Mouse (Mus musculus) hindlimb bud, embryonic 11.5 days (tissue): ENCODE results near the gene Fbxo36.

Experiments
- DNase-seq: peaks from one replicate; pipeline ENCODE4 v3.0.0-alpha.2; 2012; ENCODE audit warnings: low read depth, low spot score; ENCODE audit errors: extremely low spot score

The Fbxo36 gene

DNA sequence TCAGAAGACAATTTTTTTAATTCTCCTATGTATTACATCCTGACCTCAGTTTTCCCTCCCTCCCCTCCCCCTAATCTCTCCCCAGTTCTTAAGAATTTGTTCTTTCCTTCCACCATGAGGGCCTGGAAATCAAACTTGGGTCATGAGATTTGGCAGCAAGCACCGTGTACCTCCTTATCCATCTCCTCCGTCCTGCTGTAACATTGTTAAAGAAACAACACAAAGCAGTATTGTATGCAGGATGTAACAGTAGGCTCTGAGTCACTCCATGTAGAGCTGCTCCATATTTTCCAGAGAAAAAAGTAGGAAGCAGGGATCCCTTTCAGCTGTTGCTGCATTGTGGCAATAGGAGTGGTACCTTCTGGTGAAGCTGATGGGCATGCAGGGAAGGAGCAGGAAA, 16.1 kb downstream of the Fbxo36 start:
- DNase-seq: no peak

DNA sequence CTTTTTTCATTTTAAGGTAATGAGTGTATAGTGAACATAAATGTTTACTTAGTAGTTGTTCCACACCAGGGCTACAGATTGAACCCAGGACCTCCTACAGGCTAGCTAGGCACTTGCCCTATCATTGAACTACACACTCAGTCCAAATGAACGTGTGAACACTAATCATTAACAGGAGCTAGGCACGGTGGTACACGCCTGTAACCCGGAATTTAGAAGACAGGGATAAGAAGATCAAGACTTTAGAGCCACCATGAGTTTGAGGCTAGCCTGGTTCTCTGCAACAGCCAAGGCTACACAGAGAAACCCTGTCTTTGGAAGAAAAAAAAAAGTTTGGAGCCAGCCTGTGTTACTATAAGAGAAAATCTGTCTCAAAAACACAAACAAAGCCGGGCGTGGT, 20.0 kb downstream of the Fbxo36 start:
- DNase-seq: no peak

DNA sequence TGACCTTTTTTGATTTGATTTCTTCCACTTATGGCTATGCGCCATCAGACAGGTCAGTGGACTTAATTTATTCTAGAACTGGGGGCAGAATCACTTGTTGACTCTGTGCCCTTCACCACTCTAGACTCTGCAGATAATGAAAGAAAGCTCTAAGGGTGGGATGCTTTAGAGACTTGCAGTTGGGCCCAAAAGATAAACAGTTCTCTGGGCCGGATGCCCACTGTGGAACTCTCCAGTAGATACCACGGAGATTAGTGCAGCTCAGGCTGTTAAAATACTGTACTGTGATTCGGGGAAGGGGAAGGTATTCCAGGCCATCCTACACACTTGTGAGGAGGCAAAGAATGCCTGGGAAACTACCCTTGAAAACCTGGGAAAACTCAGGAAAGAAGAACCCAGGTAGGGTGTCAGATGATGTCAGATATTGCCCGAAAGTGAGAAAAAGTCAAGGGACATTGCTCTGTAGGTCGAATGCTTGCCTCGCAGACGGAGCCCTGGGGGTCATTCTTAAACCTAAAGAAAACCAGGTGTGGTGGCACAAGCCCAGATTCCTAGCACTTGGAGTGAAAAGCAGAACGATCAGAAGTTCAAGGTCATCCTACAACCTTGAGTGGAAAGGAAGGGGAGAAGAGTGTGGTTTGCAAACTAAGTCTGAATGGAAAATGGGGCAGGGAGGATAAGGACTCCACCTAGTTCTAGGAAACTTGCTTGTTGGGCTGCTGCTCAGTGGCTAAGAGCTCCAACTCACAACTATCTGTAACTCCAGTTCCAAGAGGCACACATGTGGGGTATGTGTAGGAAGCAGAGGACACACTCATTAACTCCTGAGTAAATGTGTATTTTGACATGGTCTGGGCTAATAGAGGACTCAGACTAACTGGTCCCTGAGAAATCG, 21.0 kb downstream of the Fbxo36 start:
- no peak for DNase-seq

DNA sequence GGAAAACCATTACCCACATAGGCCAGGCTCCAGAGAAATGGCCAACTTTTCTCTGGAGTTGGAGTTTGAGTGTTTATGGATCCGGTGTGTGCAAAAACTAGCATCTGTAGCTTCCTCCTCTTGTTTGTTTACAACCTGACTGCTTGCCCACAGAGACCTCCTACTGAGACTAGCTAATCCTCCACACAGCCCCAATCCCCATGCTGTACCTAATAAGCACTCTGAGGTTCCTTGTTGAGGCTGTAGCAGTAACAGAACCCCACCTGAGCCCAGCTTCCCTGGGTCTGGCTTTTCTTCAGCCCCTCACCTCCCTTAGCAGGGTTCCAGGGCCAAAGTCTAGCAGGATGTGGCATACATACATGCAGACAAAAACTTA, 21.6 kb downstream of the Fbxo36 start:
- no peak for DNase-seq

DNA sequence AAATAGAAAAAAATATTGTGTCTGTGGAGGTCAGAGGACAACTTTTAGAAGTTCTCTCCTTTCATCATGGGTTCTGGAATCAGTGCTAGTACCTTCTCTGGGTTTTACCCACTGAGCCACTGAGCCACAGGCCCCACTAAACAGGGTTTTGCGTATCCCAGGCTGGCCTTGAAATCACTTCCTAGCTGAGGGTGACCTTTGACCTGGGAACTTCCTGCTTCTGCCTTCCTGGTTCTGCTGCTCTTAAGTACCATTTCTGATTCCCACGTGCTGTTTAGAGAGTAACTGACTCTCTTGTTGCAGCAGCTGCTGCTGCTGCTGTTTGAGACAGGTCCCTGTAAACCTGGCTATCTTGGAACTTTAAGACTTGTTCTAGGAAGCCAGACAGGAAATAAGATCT, 25.0 kb downstream of the Fbxo36 start:
- no peak for DNase-seq

DNA sequence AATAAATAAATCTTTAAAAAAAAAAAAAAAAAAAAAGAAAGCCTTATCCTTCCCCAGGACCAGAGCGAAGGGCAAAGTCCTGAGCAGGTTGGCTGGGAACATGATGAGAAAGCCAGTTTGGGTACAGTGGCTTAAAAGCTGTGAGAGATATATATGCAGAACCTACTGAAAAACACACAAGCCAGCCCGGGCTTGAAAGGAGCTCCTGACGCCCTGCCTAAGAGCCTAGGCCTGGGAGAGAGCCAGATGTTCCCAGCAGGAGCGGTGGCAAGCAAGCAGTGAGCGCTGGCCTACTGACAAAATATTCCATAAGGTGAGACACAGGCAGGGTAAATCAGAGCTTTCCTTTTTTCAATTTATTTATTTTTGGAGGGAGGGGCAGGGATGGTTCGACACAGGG, 26.6 kb downstream of the Fbxo36 start:
- no peak for DNase-seq

DNA sequence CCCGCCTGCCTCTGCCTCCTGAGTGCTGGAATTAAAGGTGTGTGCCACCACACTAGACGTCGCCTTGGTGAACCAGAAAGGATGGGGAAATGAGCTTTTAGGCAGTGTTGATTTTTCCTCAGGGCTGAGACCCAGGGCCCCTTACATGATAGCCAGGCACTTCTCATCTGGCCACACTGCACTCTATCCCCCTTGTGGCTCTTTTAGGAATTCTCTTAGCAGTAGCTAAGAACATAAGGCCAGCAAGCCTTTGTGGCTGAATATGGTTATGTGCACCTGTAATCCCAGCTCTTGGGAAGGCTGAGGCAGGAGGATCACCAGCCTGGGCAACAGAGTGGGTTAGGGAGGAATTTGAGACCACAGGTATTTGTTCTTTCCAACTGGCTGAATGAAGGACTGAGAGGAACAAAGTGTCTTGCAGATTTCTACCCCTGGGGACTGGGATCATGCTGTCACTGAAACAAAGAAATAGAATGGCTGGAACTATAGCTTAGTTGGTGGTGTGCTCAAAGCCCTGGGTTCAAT, 27.1 kb downstream of the Fbxo36 start:
- no peak for DNase-seq

DNA sequence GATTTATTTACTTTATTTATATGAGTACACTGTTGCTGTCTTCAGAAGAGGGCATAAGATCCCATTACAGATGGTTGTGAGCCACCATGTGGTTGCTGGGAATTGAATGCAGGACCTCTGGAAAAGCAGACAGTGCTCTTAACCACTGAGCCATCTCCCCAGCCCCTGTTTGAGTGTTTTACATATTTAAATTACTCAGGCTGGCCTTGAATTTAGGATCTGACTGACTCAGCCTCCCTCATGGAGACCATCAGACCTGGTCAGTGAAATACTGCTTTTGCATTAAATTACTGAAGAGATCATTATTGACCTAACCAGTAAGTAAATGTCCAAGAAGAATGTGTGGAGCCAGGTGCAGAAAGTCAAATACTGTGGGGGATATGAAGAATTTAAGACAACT, 28.7 kb downstream of the Fbxo36 start:
- DNase-seq: no peak

DNA sequence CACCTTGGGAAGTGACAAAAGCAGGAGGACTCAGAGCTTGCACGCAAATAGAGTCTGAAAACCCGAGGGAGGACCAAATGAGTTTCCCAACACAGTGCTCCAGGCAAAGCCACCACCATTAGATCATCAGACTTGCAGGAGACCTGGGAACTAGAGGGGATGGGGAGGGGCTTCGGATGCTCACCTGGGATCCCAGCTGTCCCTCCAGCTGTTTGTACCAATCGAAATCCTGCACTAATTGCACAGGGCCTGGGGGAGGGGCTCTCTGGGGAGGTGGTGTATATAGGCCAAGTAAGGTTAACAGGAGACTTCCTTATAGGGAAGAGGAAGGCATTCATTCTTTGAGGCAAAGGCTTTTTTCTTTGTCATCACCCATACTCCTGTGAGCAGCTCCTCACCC, 29.2 kb downstream of the Fbxo36 start:
- no peak for DNase-seq

DNA sequence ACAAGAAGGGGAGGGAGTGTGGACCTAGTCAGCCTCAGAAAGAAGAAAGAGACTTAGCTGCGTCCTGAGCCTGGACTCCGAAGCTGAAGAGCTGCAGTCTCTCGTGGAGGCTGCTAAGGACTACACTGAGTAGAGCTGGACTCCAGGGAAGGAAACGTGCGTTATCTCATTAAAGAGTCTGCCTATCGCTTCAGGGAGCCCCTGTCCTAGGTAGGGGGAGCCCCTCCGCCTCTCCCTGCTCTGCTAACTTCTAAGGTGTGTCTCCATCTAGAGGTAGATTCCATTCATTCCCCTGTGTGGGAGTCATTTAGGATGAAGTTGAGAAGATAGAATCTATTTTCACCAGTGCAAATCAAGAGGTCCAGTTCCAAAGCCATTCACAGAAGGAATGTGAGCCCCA, 29.9 kb downstream of the Fbxo36 start:
- DNase-seq: no peak

DNA sequence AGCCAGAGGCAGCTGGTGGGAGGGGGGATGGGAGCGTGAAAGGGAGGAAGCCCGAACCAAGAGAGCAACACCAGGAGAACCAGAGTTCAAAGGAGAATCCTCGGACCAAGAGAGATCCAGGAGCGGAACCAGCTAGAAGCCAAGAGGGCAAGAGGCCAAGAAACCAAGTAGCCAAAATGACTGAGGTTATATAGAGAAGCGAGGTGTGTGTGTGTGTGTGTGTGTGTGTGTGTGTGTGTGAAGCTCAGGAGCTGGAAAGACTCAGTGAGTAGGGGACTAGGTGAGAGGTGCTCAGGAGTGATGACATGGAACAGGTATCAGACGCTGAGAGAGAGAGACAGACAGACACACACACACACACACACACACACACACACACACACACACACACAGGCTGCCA, 31.5 kb downstream of the Fbxo36 start:
- DNase-seq: no peak

DNA sequence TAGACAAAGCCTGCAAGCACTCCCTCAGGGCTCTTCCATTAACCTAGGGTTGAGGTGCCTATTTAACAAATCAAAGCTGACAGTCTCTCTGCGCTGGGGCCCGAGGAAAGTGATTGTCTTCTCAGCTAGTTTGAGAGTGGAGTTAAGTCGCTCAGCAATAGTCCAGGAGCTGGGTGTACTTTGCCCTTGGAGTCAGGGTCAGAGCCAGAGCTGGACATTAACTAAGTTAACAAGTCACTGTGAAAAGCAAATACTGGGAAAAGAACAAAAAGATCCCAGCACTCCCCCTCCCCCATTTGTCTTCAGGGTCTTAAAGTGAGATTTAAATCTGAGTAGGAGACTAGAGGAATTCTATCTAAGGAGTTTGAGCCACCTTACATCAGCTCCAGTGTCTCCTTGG, 32.5 kb downstream of the Fbxo36 start:
- DNase-seq: no peak

DNA sequence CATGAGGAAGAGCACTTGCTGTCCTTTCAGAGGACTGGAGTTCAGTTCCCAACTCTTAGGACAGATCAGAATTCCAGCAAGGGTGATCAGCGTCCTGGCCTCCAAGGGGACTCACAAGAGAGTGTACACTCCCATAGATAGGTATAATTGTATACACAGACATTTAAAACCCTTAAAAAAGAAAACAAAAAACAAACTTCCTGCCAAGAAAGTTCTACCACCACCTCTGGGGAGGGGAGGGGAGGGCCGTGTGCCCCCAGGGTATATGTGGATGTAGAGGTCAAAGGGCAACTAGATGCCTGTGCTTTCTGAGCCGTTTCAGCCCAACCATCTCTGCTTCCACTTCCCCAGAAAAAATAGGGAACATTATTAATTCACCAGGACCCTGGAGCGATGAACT, 33.3 kb downstream of the Fbxo36 start:
- DNase-seq: no peak

DNA sequence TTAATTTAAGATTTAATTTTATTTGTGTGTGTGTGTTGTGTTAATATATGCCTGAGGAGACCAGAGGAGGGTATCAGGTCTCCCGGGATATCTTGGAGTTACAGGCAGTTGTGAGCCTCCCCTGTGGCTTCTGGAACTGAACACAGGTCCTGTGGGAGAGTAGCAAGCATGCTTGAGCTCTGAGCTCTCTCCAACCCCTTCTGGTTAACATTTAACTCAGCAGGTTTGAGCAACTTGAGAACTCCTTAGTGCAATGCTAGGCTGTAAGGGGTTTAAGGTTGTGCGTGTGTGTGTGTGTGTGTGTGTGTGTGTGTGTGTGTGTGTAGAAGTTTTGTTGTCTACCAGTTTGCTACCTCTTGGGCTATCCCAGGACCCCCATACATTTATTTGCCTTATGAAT, 37.9 kb downstream of the Fbxo36 start:
- DNase-seq: no peak

DNA sequence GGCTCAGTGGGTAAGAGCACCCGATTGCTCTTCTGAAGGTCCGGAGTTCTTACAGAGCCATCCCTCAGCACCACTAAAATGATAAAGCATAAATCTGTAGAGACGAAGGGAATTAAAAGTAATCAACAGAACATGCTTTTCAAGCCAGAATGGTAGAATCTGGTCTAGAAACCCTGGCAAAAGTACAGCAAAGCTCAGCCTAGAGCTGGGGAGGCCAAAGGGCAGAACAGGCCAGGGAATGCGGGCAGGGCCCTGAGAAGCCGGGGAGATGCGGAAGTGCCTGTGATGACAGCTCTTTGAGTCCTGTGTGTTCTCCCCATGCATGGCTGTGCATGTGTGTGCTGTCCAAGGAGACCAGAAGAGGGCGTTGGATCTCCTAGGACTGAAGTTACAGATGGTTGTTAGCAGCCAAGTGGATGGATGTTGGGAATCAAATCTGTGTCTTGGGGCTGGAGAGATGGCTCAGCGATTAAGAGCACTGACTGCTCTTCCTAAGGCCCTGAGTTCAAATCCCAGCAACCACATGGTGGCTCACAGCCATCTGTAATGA, 40.0 kb downstream of the Fbxo36 start:
- DNase-seq: no peak

DNA sequence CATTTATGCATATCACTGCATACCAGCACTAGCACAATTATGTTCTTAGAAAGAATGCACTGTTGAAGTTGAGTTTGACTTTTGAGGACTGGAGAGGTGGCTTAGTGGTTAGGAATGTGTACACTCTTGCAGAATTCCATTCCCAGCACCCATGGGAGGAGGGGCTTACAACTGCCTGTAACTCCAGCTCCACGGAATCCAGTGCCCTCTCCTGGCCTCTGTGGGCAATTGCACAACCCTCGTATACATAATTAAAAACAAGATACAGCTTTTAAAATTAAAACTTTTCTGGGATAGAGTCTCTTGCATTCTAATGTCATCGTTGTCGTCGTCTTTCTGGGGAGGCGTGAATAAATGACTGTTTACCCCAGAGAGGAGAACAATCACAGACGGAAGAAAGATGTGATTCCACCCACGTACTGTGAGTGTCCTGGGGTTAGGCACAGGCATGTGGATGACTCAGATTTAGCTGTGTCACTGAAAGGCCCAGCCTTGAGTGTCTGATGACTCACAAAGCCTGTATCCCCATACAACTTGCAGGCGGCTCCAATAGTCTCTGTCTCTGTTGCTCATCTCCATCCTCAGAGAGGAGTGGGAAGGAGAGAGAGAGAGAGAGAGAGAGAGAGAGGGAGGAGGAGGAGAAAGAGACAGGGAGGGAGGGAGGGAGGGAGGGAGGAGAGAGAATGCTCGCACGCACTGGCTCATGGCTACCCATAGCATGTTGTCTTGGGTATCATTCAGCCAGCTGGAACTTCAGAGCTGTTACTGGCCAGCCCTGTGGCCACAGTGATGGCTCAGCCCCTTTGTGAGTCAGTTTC, 41.8 kb downstream of the Fbxo36 start:
- DNase-seq: no peak

DNA sequence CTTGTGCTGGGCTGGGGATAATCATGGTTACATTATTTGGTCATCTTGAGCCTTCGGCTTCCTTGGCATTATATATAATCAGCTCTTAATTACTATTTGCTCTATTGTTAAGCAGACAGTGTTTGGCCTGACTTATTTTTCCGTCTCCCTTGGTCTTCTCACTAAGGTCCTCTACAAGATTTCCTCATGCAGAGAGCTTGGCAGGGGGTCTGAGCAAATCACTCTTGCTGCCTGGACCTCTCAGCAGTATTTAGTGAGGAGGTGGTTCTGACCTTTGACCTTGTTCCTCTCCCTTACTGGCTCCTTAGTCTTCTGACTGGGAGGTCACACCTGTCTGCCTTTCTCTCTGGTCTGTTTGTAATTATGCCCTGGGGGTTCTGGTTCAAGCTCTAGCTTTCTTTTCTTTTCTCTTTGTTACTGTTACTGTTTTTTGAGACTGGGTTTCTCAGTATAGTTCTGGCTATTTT, 42.5 kb downstream of the Fbxo36 start:
- no peak for DNase-seq

DNA sequence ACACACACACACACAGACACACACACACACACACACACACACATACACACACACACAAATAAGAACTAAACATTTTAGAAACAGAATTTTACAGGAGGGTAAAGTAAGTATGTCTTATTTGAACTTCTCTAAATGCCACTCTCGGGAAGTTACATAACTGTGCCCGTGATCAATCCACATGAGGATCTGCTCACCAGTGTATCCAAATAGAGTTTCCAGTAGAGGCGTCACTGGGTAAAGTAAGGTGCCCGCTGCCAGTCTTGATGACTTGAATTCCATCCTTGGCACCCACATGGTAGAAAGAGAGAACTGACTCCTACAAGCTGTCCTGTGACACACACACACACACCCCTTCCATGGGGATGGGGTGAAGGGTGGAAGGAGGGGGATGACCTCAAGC, 43.3 kb downstream of the Fbxo36 start:
- DNase-seq: no peak

DNA sequence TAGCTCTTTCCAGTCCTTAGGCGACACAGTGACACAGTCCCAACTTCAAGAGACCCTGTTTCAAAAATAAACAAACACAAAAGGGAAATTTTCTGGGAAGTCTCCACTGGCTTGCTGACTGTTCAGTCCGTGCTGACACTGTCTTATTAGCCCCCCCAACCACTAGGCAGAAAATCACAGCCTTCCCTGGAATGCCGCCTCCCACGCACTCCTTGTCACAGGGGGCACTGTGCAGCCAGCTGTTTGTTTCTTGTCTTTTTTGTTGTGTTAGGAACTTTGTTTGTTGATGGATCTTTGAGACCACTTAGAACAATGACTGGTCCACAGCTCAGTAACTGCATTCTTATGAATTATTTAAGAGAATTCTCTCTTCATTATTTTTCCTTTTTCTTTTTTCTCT, 44.2 kb downstream of the Fbxo36 start:
- DNase-seq: no peak

DNA sequence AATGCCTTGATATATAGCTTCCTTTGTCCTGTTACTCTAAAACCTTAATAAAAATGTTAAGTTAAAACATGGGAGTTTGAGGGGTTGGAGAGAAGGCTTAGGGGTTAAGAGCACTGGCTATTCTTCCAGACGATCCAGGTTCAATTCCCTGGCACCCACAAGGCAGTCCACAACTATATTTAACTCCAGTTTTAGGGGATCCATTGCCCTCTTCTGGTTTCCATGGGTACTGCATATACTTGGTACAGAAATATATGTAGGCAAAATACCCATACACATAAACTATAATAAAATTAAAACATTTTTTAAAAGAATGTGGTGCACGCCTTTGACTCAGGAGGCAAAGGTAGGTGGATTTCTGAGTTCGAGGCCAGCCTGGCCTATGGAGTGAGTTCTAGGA, 45.5 kb downstream of the Fbxo36 start:
- no peak for DNase-seq

DNA sequence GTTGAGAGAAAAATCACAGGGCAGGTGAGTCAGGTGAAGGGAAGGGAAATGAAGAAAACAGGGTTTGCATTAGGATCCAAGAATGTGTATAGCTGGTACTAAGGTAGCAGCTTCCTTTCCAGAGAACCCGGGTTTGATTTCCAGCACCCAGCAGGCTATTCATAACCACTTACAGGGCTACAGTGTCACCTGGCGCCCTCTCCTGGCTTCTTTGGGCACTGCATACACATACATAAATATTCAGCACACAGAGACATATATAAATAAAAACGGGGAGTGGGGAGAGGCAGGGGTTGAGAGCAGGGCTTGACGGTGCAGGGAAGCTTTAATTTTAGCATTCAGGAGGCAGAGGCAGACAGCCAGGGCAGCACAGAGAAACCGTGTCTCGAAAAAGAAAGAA, 46.3 kb downstream of the Fbxo36 start:
- no peak for DNase-seq
